Mouse (Mus musculus): ENCODE measurements around the gene Nutf2-ps1. TPM values are rescaled to one million over a fixed set of nuclear protein-coding genes. Genes with fewer than 3 reads are reported as not detected.

The Nutf2-ps1 gene
- polyA plus RNA-seq, 1 experiment from 2014 or later = 356 TPM

DNA sequence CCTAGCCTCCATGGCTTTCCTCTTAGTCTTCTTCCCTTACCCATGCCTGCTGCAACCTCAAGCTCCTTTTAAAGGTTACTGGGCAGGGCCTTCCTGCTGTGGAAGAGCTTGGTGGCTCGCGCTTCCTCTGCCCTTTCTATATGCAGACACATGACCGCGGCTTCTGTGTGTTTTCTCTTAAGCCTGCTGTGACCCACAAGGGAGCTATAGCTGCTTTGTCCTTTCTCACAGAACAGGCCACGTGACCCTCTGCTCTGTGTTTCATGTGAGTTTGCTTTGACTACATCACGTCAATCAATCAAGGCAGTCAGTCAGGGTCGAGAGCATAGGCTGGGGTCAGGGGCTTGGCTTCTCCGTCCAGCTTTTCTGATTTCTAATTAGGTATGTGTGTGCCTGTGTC is 41.3 kb downstream of the Nutf2-ps1 start:
- Histone ChIP-seq H3K4me2 (ENCODE audit: low read length) (no peak overlapping the region), H3K27me3 (replicated peaks; ENCODE audit: control insufficient read depth, insufficient read depth, low read length) (no peaks in the 10 kb centered on the region), H3K4me1 (replicated peaks; ENCODE audit: control insufficient read depth, insufficient read depth, low read length) (peaks cover 4% of the 10 kb centered on the region), H3K27ac (ENCODE audit: low read depth) (no peak overlapping the region), H3K9me3 (ENCODE audit: control insufficient read depth, low read length) (no peaks in the 10 kb centered on the region), H3K36me3 (ENCODE audit: control insufficient read depth, insufficient read depth, low read length) (no peaks in the 10 kb centered on the region), H3K4me3 (ENCODE audit: low read depth, low read length) (no peak overlapping the region), H3K9ac (ENCODE audit: low read length) (no peak overlapping the region)
- ATAC-seq (replicated peaks; ENCODE audit: low FRiP score, low TSS enrichment, low read depth) (no peak), DNase-seq (ENCODE audit: low spot score) (no peak)
- 55% methylated on average over 8 of the region's 8 CpGs for WGBS

DNA sequence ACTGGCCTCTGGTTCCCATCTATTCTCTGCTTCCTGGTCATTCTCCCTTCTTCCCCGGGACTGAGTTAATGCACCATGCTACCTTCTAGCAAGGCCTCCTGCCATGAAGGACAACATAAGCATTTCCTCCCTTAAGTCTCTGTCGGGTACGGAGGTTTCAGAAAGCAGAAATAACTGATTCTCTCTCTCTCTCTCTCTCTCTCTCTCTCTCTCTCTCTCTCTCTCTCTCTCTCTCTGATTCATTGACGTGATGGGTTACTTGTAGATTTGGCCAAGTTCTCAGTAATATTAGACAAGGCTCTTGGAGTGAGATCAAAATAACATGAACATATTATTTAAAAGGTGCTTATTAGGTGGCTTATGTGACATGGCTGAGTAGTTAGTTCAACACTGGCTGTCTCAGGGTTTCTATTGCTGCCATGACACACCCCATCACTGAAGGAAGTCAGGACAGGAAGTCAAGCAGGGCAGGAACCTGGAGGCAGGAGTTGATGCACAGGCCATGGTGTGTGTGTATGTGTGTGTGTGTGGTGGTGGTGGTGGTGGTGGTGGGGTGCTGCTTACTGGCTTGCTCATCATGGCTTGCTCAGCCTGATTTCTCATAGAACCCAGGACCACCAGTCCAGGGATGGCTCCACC is 43.8 kb downstream of the Nutf2-ps1 start:
- Histone ChIP-seq H3K9ac (ENCODE audit: low read length) (no peak overlapping the region), H3K27me3 (replicated peaks; ENCODE audit: control insufficient read depth, insufficient read depth, low read length) (no peaks in the 10 kb centered on the region), H3K9me3 (ENCODE audit: control insufficient read depth, low read length) (no peaks in the 10 kb centered on the region), H3K36me3 (ENCODE audit: control insufficient read depth, insufficient read depth, low read length) (peaks cover 8% of the 10 kb centered on the region; the same call in 1 of the 2 replicates), H3K4me1 (replicated peaks; ENCODE audit: control insufficient read depth, insufficient read depth, low read length) (no peaks in the 10 kb centered on the region), H3K4me2 (ENCODE audit: low read length) (no peak overlapping the region), H3K4me3 (ENCODE audit: low read depth, low read length) (no peak overlapping the region), H3K27ac (ENCODE audit: low read depth) (no peak overlapping the region)
- ATAC-seq (replicated peaks; ENCODE audit: low FRiP score, low TSS enrichment, low read depth) (no peak), DNase-seq (ENCODE audit: low spot score) (no peak)
- 70% methylated on average over 4 of the region's 4 CpGs for WGBS

DNA sequence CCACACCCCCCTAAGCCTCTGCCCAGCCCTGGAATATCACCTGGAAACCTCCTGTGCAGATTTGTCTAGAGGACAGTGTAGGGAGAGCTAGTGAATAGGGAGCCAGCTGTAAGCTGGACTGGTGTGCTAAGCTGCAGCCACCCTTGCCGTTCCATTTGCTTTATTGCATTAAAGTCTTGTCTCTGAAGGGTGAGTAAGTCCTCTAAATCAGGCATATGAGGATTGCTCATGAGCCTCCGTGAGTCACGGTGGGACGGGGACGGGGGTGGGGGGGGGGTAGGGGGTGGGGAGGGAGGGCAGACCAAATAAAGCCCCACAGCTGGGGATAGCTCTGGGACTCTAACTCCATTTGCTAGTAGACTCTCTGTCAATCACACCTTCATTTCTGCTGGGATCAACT is 45.3 kb downstream of the Nutf2-ps1 start:
- Histone ChIP-seq H3K27me3 (replicated peaks; ENCODE audit: control insufficient read depth, insufficient read depth, low read length) (no peaks in the 10 kb centered on the region), H3K4me2 (ENCODE audit: low read length) (no peak overlapping the region), H3K9ac (ENCODE audit: low read length) (no peak overlapping the region), H3K4me1 (replicated peaks; ENCODE audit: control insufficient read depth, insufficient read depth, low read length) (no peaks in the 10 kb centered on the region), H3K9me3 (ENCODE audit: control insufficient read depth, low read length) (no peaks in the 10 kb centered on the region), H3K27ac (ENCODE audit: low read depth) (no peak overlapping the region), H3K4me3 (ENCODE audit: low read depth, low read length) (no peak overlapping the region), H3K36me3 (ENCODE audit: control insufficient read depth, insufficient read depth, low read length) (peaks cover 8% of the 10 kb centered on the region; the same call in 1 of the 2 replicates)
- DNase-seq (ENCODE audit: low spot score) (no peak), ATAC-seq (replicated peaks; ENCODE audit: low FRiP score, low TSS enrichment, low read depth) (no peak)
- 40% methylated on average over 5 of the region's 5 CpGs for WGBS

DNA sequence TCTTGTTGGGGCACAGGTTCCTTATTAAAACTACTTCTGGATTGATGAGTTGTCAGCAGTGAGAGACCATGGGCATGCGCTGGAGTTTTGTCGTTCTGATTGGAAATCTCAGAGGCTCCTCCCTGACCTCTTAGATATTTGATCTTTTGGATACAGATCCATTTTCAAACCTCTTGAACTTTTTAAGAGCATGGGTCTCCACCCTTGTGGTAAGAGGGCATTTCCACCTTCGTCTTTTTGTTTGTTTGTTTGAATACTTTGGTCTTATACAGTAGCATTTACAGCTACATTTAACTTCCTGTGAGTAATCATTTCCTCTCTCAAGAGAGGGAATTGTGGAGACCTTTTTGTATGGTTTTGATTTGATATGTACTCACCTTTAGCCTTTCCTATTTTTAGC is 49.6 kb downstream of the Nutf2-ps1 start:
- no peak overlapping the region for H3K9ac ChIP-seq (ENCODE audit: low read length)
- H3K4me1 ChIP-seq (replicated peaks; ENCODE audit: control insufficient read depth, insufficient read depth, low read length) = 0 out of 2 replicates have a peak, but pooled peaks cover 5% of the 10 kb centered on the region
- no peak overlapping the region for H3K4me3 ChIP-seq (ENCODE audit: low read depth, low read length)
- H3K27me3 ChIP-seq (replicated peaks; ENCODE audit: control insufficient read depth, insufficient read depth, low read length) = no peaks in the 10 kb centered on the region
- no peak for ATAC-seq (replicated peaks; ENCODE audit: low FRiP score, low TSS enrichment, low read depth)
- no peak overlapping the region for H3K27ac ChIP-seq (ENCODE audit: low read depth)
- WGBS = 78% methylated on average over 3 of the region's 3 CpGs
- peaks cover 14% of the 10 kb centered on the region; the same call in 1 of the 2 replicates for H3K36me3 ChIP-seq (ENCODE audit: control insufficient read depth, insufficient read depth, low read length)
- no peak overlapping the region for H3K4me2 ChIP-seq (ENCODE audit: low read length)
- no peak for DNase-seq (ENCODE audit: low spot score)
- no peaks in the 10 kb centered on the region for H3K9me3 ChIP-seq (ENCODE audit: control insufficient read depth, low read length)

DNA sequence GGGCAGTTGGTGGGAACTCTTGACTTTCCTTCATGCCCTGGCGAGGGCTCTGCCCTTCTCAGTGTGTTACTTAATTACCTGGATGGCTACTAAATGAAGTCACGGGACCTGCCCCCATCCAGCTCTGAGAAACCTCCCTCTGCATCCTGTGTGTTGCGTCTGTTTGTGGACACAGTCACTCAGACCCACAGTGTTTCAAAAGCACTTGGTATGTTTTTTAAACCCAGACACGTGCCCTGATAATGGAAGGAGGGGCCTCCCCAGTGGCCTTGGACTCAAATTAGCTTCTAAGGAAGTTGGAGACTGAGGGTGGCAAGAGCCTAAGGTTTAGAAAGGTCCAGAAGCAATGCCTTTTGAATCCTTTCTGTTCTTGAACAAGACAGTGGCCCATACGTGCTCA is 50.1 kb downstream of the Nutf2-ps1 start:
- no peak for DNase-seq (ENCODE audit: low spot score)
- Histone ChIP-seq H3K4me3 (ENCODE audit: low read depth, low read length) (no peak overlapping the region), H3K36me3 (ENCODE audit: control insufficient read depth, insufficient read depth, low read length) (peaks cover 14% of the 10 kb centered on the region; the same call in 1 of the 2 replicates), H3K9me3 (ENCODE audit: control insufficient read depth, low read length) (no peaks in the 10 kb centered on the region), H3K9ac (ENCODE audit: low read length) (no peak overlapping the region), H3K27me3 (replicated peaks; ENCODE audit: control insufficient read depth, insufficient read depth, low read length) (no peaks in the 10 kb centered on the region), H3K4me1 (replicated peaks; ENCODE audit: control insufficient read depth, insufficient read depth, low read length) (0 out of 2 replicates have a peak, but pooled peaks cover 5% of the 10 kb centered on the region), H3K27ac (ENCODE audit: low read depth) (no peak overlapping the region), H3K4me2 (ENCODE audit: low read length) (no peak overlapping the region)
- ATAC-seq (replicated peaks; ENCODE audit: low FRiP score, low TSS enrichment, low read depth) = no peak
- 78% methylated on average over 5 of the region's 5 CpGs for WGBS

Other genes with a start within 250 kb of the Nutf2-ps1 start
- gene Gm10197, start 217.3 kb downstream of the Nutf2-ps1 start, polyA plus RNA-seq (2014; fragmentation: Nextera tagmentation; extraction: Ambion mirVana) = 2.2 TPM in 1 of 2 replicates, not detected in the other
- 43.8 and 43.9 TPM in 2 replicates for gene Smndc1, start 198.5 kb downstream of the Nutf2-ps1 start, polyA plus RNA-seq (2014; fragmentation: Nextera tagmentation; extraction: Ambion mirVana)
- gene Dusp5, start 60.0 kb downstream of the Nutf2-ps1 start, polyA plus RNA-seq (2014; fragmentation: Nextera tagmentation; extraction: Ambion mirVana) = 5.8 and 7.3 TPM in 2 replicates
- gene Smc3, start 11.3 kb upstream of the Nutf2-ps1 start, polyA plus RNA-seq (2014; fragmentation: Nextera tagmentation; extraction: Ambion mirVana) = 65.6 and 75.1 TPM in 2 replicates
- 0.62 and 0.63 TPM in 2 replicates for gene Rbm20, start 88.2 kb upstream of the Nutf2-ps1 start, polyA plus RNA-seq (2014; fragmentation: Nextera tagmentation; extraction: Ambion mirVana)